Mouse (Mus musculus) kidney, embryonic 15.5 days (tissue): ENCODE measurements around the gene Sdccag8. TPM values are rescaled to one million over a fixed set of nuclear protein-coding genes. Genes with fewer than 3 reads are reported as not detected.

Experiments
- ATAC-seq: fragments of 200-750 bp; cut with Nextera tagmentation; replicated peaks from 2 replicates; pipeline ENCODE4 v1.8.0; 2017; ENCODE audit warnings: moderate TSS enrichment; ENCODE audit not compliant: low FRiP score
- H3K27ac ChIP-seq: fragments of 300-500 bp; sonication (generic); 2 replicates; pipeline ENCODE4 v1.5.1; 2015; ENCODE audit warnings: mild to moderate bottlenecking, inconsistent platforms
- H3K27me3 ChIP-seq: fragments of 300-500 bp; sonication (generic); 2 replicates; pipeline ENCODE4 v1.6.1; 2015; ENCODE audit warnings: inconsistent platforms
- H3K36me3 ChIP-seq: fragments of 300-500 bp; sonication (generic); 2 replicates; pipeline ENCODE4 v1.6.1; 2015; ENCODE audit warnings: inconsistent platforms
- H3K4me1 ChIP-seq: fragments of 300-500 bp; sonication (generic); 2 replicates; pipeline ENCODE4 v1.6.1; 2015; ENCODE audit warnings: inconsistent platforms
- H3K4me2 ChIP-seq: fragments of 300-500 bp; sonication (generic); 2 replicates; pipeline ENCODE4 v1.6.1; 2015; ENCODE audit warnings: moderate library complexity, mild to moderate bottlenecking, inconsistent platforms
- H3K4me3 ChIP-seq: fragments of 300-500 bp; sonication (generic); replicated peaks from 2 replicates; pipeline ENCODE4 v1.5.1; 2015; ENCODE audit warnings: mild to moderate bottlenecking, inconsistent platforms
- H3K9ac ChIP-seq: fragments of 300-500 bp; sonication (generic); 2 replicates; pipeline ENCODE4 v1.6.1; 2015; ENCODE audit warnings: mild to moderate bottlenecking, inconsistent platforms
- H3K9me3 ChIP-seq: fragments of 300-500 bp; sonication (generic); replicated peaks from 2 replicates; pipeline ENCODE4 v1.6.1; 2016; ENCODE audit warnings: inconsistent platforms
- WGBS: fragments of 180-500 bp; shearing (Covaris S2); methylation state at CpG from one replicate; pipeline ENCODE4 v1.1.7; 2015; ENCODE audit warnings: mixed read lengths; 5-methylcytosine and 5-hydroxymethylcytosine counted together
- polyA plus RNA-seq: library from polyadenylated mRNA; unstranded; fragments of >200 nt; fragmentation: Nextera tagmentation; extraction: Ambion mirVana; gene quantifications from 2 replicates; pipeline ENCODE4 v1.2.1, GENCODE M21; 2015

Sdccag8 gene
- polyA plus RNA-seq, 1 experiment from 2014 or later = 17.1 TPM

GRCm38 (mm10) chr1:177031196-177031595, 216.7 kb downstream of the Sdccag8 start:
- Histone ChIP-seq H3K27me3 (no peaks in the 10 kb centered on the region), H3K9ac (no peak overlapping the region), H3K4me1 (no peaks in the 10 kb centered on the region), H3K4me3 (no peak overlapping the region), H3K36me3 (no peaks in the 10 kb centered on the region), H3K4me2 (no peak overlapping the region), H3K27ac (no peak overlapping the region), H3K9me3 (no peaks in the 10 kb centered on the region)
- 84% methylated on average over 1 of the region's 1 CpGs for WGBS
- ATAC-seq = no peak

GRCm38 (mm10) chr1:177032233-177032632, 217.8 kb downstream of the Sdccag8 start:
- H3K27ac ChIP-seq = no peak overlapping the region
- H3K4me2 ChIP-seq = no peak overlapping the region
- no peak overlapping the region for H3K9ac ChIP-seq
- H3K9me3 ChIP-seq = no peaks in the 10 kb centered on the region
- no peaks in the 10 kb centered on the region for H3K27me3 ChIP-seq
- H3K36me3 ChIP-seq = no peaks in the 10 kb centered on the region
- H3K4me3 ChIP-seq = no peak overlapping the region
- WGBS = 13% methylated on average over 1 of the region's 1 CpGs
- no peaks in the 10 kb centered on the region for H3K4me1 ChIP-seq
- no peak for ATAC-seq

GRCm38 (mm10) chr1:177035460-177035859, 221.0 kb downstream of the Sdccag8 start:
- no peak overlapping the region for H3K4me3 ChIP-seq
- H3K9me3 ChIP-seq = no peaks in the 10 kb centered on the region
- H3K4me2 ChIP-seq = no peak overlapping the region
- no peak overlapping the region for H3K9ac ChIP-seq
- 86% methylated on average over 2 of the region's 2 CpGs for WGBS
- ATAC-seq = no peak
- H3K4me1 ChIP-seq = no peaks in the 10 kb centered on the region
- H3K36me3 ChIP-seq = no peaks in the 10 kb centered on the region
- no peaks in the 10 kb centered on the region for H3K27me3 ChIP-seq
- H3K27ac ChIP-seq = no peak overlapping the region

GRCm38 (mm10) chr1:177038383-177038782, 223.9 kb downstream of the Sdccag8 start:
- no peak overlapping the region for H3K27ac ChIP-seq
- no peak overlapping the region for H3K4me3 ChIP-seq
- no peaks in the 10 kb centered on the region for H3K4me1 ChIP-seq
- H3K9me3 ChIP-seq = no peaks in the 10 kb centered on the region
- no peak for ATAC-seq
- WGBS = 51% methylated on average over 2 of the region's 2 CpGs
- no peaks in the 10 kb centered on the region for H3K36me3 ChIP-seq
- H3K27me3 ChIP-seq = no peaks in the 10 kb centered on the region
- no peak overlapping the region for H3K9ac ChIP-seq
- no peak overlapping the region for H3K4me2 ChIP-seq

GRCm38 (mm10) chr1:177039093-177039674, 224.7 kb downstream of the Sdccag8 start:
- H3K27me3 ChIP-seq = no peaks in the 10 kb centered on the region
- H3K9ac ChIP-seq = no peak overlapping the region
- H3K9me3 ChIP-seq = no peaks in the 10 kb centered on the region
- H3K4me2 ChIP-seq = no peak overlapping the region
- H3K36me3 ChIP-seq = no peaks in the 10 kb centered on the region
- ATAC-seq = no peak
- 80% methylated on average over 6 of the region's 6 CpGs for WGBS
- H3K4me1 ChIP-seq = no peaks in the 10 kb centered on the region
- no peak overlapping the region for H3K27ac ChIP-seq
- H3K4me3 ChIP-seq = no peak overlapping the region

- no peaks in the 10 kb centered on the region for H3K27me3 ChIP-seq
- H3K4me3 ChIP-seq = no peak overlapping the region
- 64% methylated on average over 4 of the region's 4 CpGs for WGBS
- no peak for ATAC-seq
- no peaks in the 10 kb centered on the region for H3K9me3 ChIP-seq
- no peak overlapping the region for H3K4me2 ChIP-seq
- H3K36me3 ChIP-seq = no peaks in the 10 kb centered on the region
- H3K27ac ChIP-seq = no peak overlapping the region
- no peak overlapping the region for H3K9ac ChIP-seq
- no peaks in the 10 kb centered on the region for H3K4me1 ChIP-seq
Measured at GRCm38 (mm10) chr1:177040058-177040457, 225.6 kb downstream of the Sdccag8 start.

- Histone ChIP-seq H3K4me2 (no peak overlapping the region), H3K4me3 (no peak overlapping the region), H3K9ac (no peak overlapping the region), H3K9me3 (no peaks in the 10 kb centered on the region), H3K27me3 (no peaks in the 10 kb centered on the region), H3K4me1 (no peaks in the 10 kb centered on the region), H3K27ac (no peak overlapping the region), H3K36me3 (no peaks in the 10 kb centered on the region)
- no peak for ATAC-seq
Measured at GRCm38 (mm10) chr1:177045885-177046284, 231.4 kb downstream of the Sdccag8 start.

- no peak overlapping the region for H3K27ac ChIP-seq
- no peak for ATAC-seq
Measured at GRCm38 (mm10) chr1:177046963-177047362, 232.5 kb downstream of the Sdccag8 start.

GRCm38 (mm10) chr1:177048773-177049172, 234.3 kb downstream of the Sdccag8 start:
- Histone ChIP-seq H3K9me3 (no peaks in the 10 kb centered on the region), H3K9ac (no peak overlapping the region), H3K4me3 (no peak overlapping the region), H3K4me1 (no peaks in the 10 kb centered on the region), H3K27me3 (no peaks in the 10 kb centered on the region), H3K4me2 (no peak overlapping the region), H3K36me3 (no peaks in the 10 kb centered on the region), H3K27ac (no peak overlapping the region)
- no peak for ATAC-seq
- 90% methylated on average over 2 of the region's 2 CpGs for WGBS

More at GRCm38 (mm10) chr1:177046963-177047362, 232.5 kb downstream of the Sdccag8 start:
- no peaks in the 10 kb centered on the region for H3K9me3 ChIP-seq
- no peak overlapping the region for H3K4me3 ChIP-seq
- no peak overlapping the region for H3K4me2 ChIP-seq
- no peaks in the 10 kb centered on the region for H3K36me3 ChIP-seq
- 83% methylated on average over 2 of the region's 2 CpGs for WGBS
- no peaks in the 10 kb centered on the region for H3K4me1 ChIP-seq
- H3K9ac ChIP-seq = no peak overlapping the region
- H3K27me3 ChIP-seq = no peaks in the 10 kb centered on the region

- Histone ChIP-seq H3K4me2 (no peak overlapping the region), H3K36me3 (no peaks in the 10 kb centered on the region), H3K9ac (no peak overlapping the region), H3K4me1 (no peaks in the 10 kb centered on the region), H3K4me3 (no peak overlapping the region), H3K27me3 (no peaks in the 10 kb centered on the region), H3K27ac (no peak overlapping the region), H3K9me3 (no peaks in the 10 kb centered on the region)
- WGBS = 86% methylated on average over 11 of the region's 11 CpGs
- no peak for ATAC-seq
Measured at GRCm38 (mm10) chr1:177051366-177051963, 237.0 kb downstream of the Sdccag8 start.

GRCm38 (mm10) chr1:177054891-177055290, 240.4 kb downstream of the Sdccag8 start:
- no peaks in the 10 kb centered on the region for H3K9me3 ChIP-seq
- no peaks in the 10 kb centered on the region for H3K27me3 ChIP-seq
- no peaks in the 10 kb centered on the region for H3K4me1 ChIP-seq
- H3K27ac ChIP-seq = no peak overlapping the region
- WGBS = 80% methylated on average over 2 of the region's 2 CpGs
- H3K4me3 ChIP-seq = no peak overlapping the region
- H3K36me3 ChIP-seq = no peaks in the 10 kb centered on the region
- H3K4me2 ChIP-seq = no peak overlapping the region
- no peak overlapping the region for H3K9ac ChIP-seq
- no peak for ATAC-seq

- Histone ChIP-seq H3K4me1 (no peaks in the 10 kb centered on the region), H3K9ac (no peak overlapping the region), H3K4me2 (no peak overlapping the region), H3K4me3 (no peak overlapping the region), H3K9me3 (no peaks in the 10 kb centered on the region), H3K27me3 (no peaks in the 10 kb centered on the region), H3K27ac (no peak overlapping the region), H3K36me3 (0 out of 2 replicates have a peak, but pooled peaks cover 4% of the 10 kb centered on the region)
- WGBS = 89% methylated on average over 2 of the region's 2 CpGs
- no peak for ATAC-seq
Measured at GRCm38 (mm10) chr1:177061761-177062160, 247.3 kb downstream of the Sdccag8 start.

- no peak overlapping the region for H3K4me3 ChIP-seq
- no peak overlapping the region for H3K4me2 ChIP-seq
- no peak overlapping the region for H3K27ac ChIP-seq
- no peaks in the 10 kb centered on the region for H3K27me3 ChIP-seq
- H3K36me3 ChIP-seq = 0 out of 2 replicates have a peak, but pooled peaks cover 4% of the 10 kb centered on the region
- H3K4me1 ChIP-seq = no peaks in the 10 kb centered on the region
- no peak overlapping the region for H3K9ac ChIP-seq
- no peak for ATAC-seq
- H3K9me3 ChIP-seq = no peaks in the 10 kb centered on the region
Measured at GRCm38 (mm10) chr1:177065732-177066131, 251.3 kb downstream of the Sdccag8 start.
